In the genomic region with DNA sequence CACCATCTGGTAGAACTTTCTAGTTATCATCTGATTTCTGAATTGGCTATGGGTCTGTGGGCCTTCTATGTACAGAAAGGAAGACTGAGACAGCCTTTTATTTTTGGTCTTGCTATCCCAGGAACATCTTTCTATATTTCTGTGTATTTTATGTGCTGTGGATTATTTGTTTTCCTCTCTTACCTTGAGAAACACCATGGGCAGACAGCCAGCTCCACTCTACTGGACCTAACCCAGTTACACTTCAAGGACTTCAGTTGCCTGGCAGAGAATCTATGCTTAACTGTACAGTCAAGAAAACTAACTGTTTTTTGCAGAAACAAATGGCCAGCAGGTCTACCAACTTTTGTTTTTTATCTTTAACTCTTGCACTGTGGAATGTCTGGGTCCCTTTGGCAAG, we compare ENCODE assay signal across 18 mouse cellular contexts.
"Had no signal": no experiment of that assay in that cellular context is flagged by ENCODE, and none has a peak within 500 bp of the region (broad histone marks: within the 10 kb centered on the region; RNA-seq: fewer than 3 reads in every experiment).

No protein-coding gene starts in this region.

- H3K4me3 ChIP-seq: left cerebral cortex, adult 2 months; liver, embryonic 12.5 days; liver, embryonic 15.5 days; lung, embryonic 15.5 days; megakaryocyte, embryonic 14.5 days; midbrain, embryonic 10.5 days; midbrain, embryonic 13.5 days; myocyte; neural tube, embryonic 13.5 days had no signal

- DNase-seq: layer of hippocampus, postnatal 36 days; lung, adult 18-20 months; lung, postnatal 10 days; lung, postnatal 36 days; thymus, adult 18-20 months; thymus, postnatal 36 days had no signal

- H3K4me2 ChIP-seq: liver, embryonic 12.5 days; liver, embryonic 15.5 days; lung, embryonic 15.5 days; midbrain, embryonic 13.5 days; neural tube, embryonic 13.5 days had no signal

- ATAC-seq: inflammation-experienced regulatory T-cells, adult 6 months; intestine, postnatal 0 days; liver, embryonic 12.5 days; midbrain, embryonic 13.5 days; midbrain, embryonic 16.5 days had no signal

- H3K9ac ChIP-seq: liver, embryonic 12.5 days; liver, embryonic 15.5 days; lung, embryonic 15.5 days; midbrain, embryonic 13.5 days; neural tube, embryonic 13.5 days had no signal

- H3K36me3 ChIP-seq: liver, embryonic 12.5 days; liver, embryonic 15.5 days; lung, embryonic 15.5 days; midbrain, embryonic 10.5 days; midbrain, embryonic 13.5 days; neural tube, embryonic 13.5 days had no signal

- H3K27me3 ChIP-seq: liver, embryonic 12.5 days; liver, embryonic 15.5 days; lung, embryonic 15.5 days; megakaryocyte, embryonic 14.5 days; midbrain, embryonic 13.5 days; neural tube, embryonic 13.5 days had no signal

- H3K9me3 ChIP-seq: liver, embryonic 12.5 days; liver, embryonic 15.5 days; lung, embryonic 15.5 days had no signal

- H3K4me1 ChIP-seq: liver, embryonic 12.5 days; liver, embryonic 15.5 days; lung, embryonic 15.5 days; megakaryocyte, embryonic 14.5 days; midbrain, embryonic 10.5 days; midbrain, embryonic 13.5 days; neural tube, embryonic 13.5 days had no signal

- H3K27ac ChIP-seq: left cerebral cortex, adult 2 months; liver, embryonic 12.5 days; liver, embryonic 15.5 days; lung, embryonic 15.5 days; midbrain, embryonic 10.5 days; midbrain, embryonic 13.5 days; neural tube, embryonic 13.5 days had no signal
